In genomic region chr3:32817357-32818326, GRCm38 (mm10) we compare ENCODE assay signal across 7 mouse cellular contexts. TPM values are rescaled to one million over a fixed set of nuclear protein-coding genes. Genes with fewer than 3 reads are reported as not detected.
A peak's percentile ranks its signal among the peaks of the same experiment; 100 is the strongest.
DNase-seq lines count a peak whose midpoint lies in the region; ATAC-seq and TF ChIP-seq lines count a peak whose summit lies in the region.

Gene Usp13 (plus strand): TSS chr3:32817546.

- no peaks in the 10 kb centered on the region for H3K9me3 ChIP-seq in embryonic facial prominence, embryonic 13.5 days
- no peaks in the 10 kb centered on the region for H3K9me3 ChIP-seq in limb, embryonic 14.5 days (ENCODE audit: control insufficient read depth, low read length)
- H3K9me3 ChIP-seq in midbrain, postnatal 0 days (ENCODE audit: low read length), result no peaks in the 10 kb centered on the region

- H3K27ac ChIP-seq in embryonic facial prominence, embryonic 13.5 days, result peak within 1 kb of the TSS; percentile 95
- H3K27ac ChIP-seq in limb, embryonic 14.5 days (replicated peaks; ENCODE audit: low read depth, low read length), result peak within 1 kb of the TSS; percentile 87
- peak within 1 kb of the TSS; percentile 92 for H3K27ac ChIP-seq in midbrain, postnatal 0 days (ENCODE audit: low read depth, low read length)
- H3K27ac ChIP-seq in testis, adult 2 months (ENCODE audit: control insufficient read depth, insufficient read depth, low read depth, low read length), result no peak within 1 kb of the TSS

- TF ChIP-seq CTCF in brain, embryonic 14.5 days (IDR thresholded peaks at IDR 0.05; ENCODE audit: borderline replicate concordance, extremely low read depth, insufficient read depth, insufficient read length), result peak; percentile 27; the same call in 1 of the 2 replicates
- peak; percentile 48 for TF ChIP-seq CTCF in midbrain, postnatal 0 days (IDR thresholded peaks at IDR 0.05)
- no peak for TF ChIP-seq CTCF in testis, adult 2 months (IDR thresholded peaks at IDR 0.05; ENCODE audit: control insufficient read depth, insufficient read depth, insufficient replicate concordance, low read depth, low read length)

- no peaks in the 10 kb centered on the region for H3K27me3 ChIP-seq in embryonic facial prominence, embryonic 13.5 days
- no peaks in the 10 kb centered on the region for H3K27me3 ChIP-seq in limb, embryonic 14.5 days (ENCODE audit: control insufficient read depth, insufficient read depth, low read length)
- H3K27me3 ChIP-seq in midbrain, postnatal 0 days (ENCODE audit: insufficient read depth, low read length), result no peaks in the 10 kb centered on the region
- H3K27me3 ChIP-seq in testis, adult 2 months (ENCODE audit: control insufficient read depth, insufficient read depth, low read length), result no peaks in the 10 kb centered on the region

- no peaks in the 10 kb centered on the region for H3K36me3 ChIP-seq in embryonic facial prominence, embryonic 13.5 days
- no peaks in the 10 kb centered on the region for H3K36me3 ChIP-seq in limb, embryonic 14.5 days (ENCODE audit: control insufficient read depth, insufficient read depth, low read length)
- H3K36me3 ChIP-seq in midbrain, postnatal 0 days (ENCODE audit: insufficient read depth, low read length), result no peaks in the 10 kb centered on the region
- no peaks in the 10 kb centered on the region for H3K36me3 ChIP-seq in testis, adult 2 months (ENCODE audit: control insufficient read depth, insufficient read depth, low read length)

- H3K9ac ChIP-seq in embryonic facial prominence, embryonic 13.5 days, result peak within 1 kb of the TSS; percentile 87
- H3K9ac ChIP-seq in limb, embryonic 14.5 days (ENCODE audit: low read depth, low read length, severe bottlenecking), result peak within 1 kb of the TSS; percentile 88
- H3K9ac ChIP-seq in midbrain, postnatal 0 days (replicated peaks; ENCODE audit: low read length, poor library complexity, severe bottlenecking), result peak within 1 kb of the TSS; percentile 95

- DNase-seq in brain, embryonic 14.5 days (ENCODE audit: low read depth), result peak; percentile 83
- peak; percentile 55 for DNase-seq in heart, adult 8-10 months (ENCODE audit: low spot score)
- peak; percentile 9 for DNase-seq in kidney, adult 9 months
- DNase-seq in limb, embryonic 14.5 days (ENCODE audit: low spot score), result peak; percentile 52
- DNase-seq in midbrain, postnatal 0 days (ENCODE audit: low spot score), result peak; percentile 69

- peak within 1 kb of the TSS; percentile 75 for H3K4me3 ChIP-seq in embryonic facial prominence, embryonic 13.5 days
- peak within 1 kb of the TSS; percentile 76 for H3K4me3 ChIP-seq in limb, embryonic 14.5 days (replicated peaks; ENCODE audit: low read length)
- peak within 1 kb of the TSS; percentile 92 for H3K4me3 ChIP-seq in midbrain, postnatal 0 days (ENCODE audit: low read depth, low read length)
- peak within 1 kb of the TSS; percentile 64 for H3K4me3 ChIP-seq in testis, adult 2 months (ENCODE audit: control insufficient read depth, low read depth, low read length)

- H3K4me1 ChIP-seq in embryonic facial prominence, embryonic 13.5 days, result peaks cover 20% of the 10 kb centered on the region
- H3K4me1 ChIP-seq in limb, embryonic 14.5 days (ENCODE audit: control insufficient read depth, insufficient read depth, low read length), result peaks cover 10% of the 10 kb centered on the region
- 0 out of 2 replicates have a peak, but pooled peaks cover 3% of the 10 kb centered on the region for H3K4me1 ChIP-seq in midbrain, postnatal 0 days (ENCODE audit: insufficient read depth, low read length)
- peaks cover 10% of the 10 kb centered on the region for H3K4me1 ChIP-seq in testis, adult 2 months (ENCODE audit: control insufficient read depth, insufficient read depth, low read length)

- ATAC-seq in embryonic facial prominence, embryonic 13.5 days (ENCODE audit: insufficient number of reproducible peaks, insufficient read depth, low FRiP score, low TSS enrichment, low read depth), result peak; percentile 80
- peak; percentile 89 for ATAC-seq in limb, embryonic 14.5 days (ENCODE audit: low FRiP score, low read depth)
- ATAC-seq in midbrain, postnatal 0 days (ENCODE audit: low FRiP score), result peak; percentile 87

- peak; percentile 66 for TF ChIP-seq POLR2A in brain, embryonic 14.5 days (IDR thresholded peaks at IDR 0.05; ENCODE audit: borderline replicate concordance, extremely low read depth, insufficient read depth, insufficient read length, poor library complexity, severe bottlenecking)
- TF ChIP-seq POLR2A in limb, embryonic 14.5 days (IDR thresholded peaks at IDR 0.05; ENCODE audit: borderline replicate concordance, extremely low read depth, insufficient read depth, insufficient read length), result no peak
- no peak for TF ChIP-seq POLR2A in testis, adult 2 months (IDR thresholded peaks at IDR 0.05; ENCODE audit: control insufficient read depth, low read depth, low read length)

- peak within 1 kb of the TSS; percentile 81 for H3K4me2 ChIP-seq in embryonic facial prominence, embryonic 13.5 days
- peak within 1 kb of the TSS; percentile 88 for H3K4me2 ChIP-seq in limb, embryonic 14.5 days (replicated peaks; ENCODE audit: low read depth, low read length, severe bottlenecking)
- peak within 1 kb of the TSS; percentile 72 for H3K4me2 ChIP-seq in midbrain, postnatal 0 days (ENCODE audit: low read depth, low read length, poor library complexity, severe bottlenecking)

- under 1% methylated on average over 71 of the region's 84 CpGs for WGBS in embryonic facial prominence, embryonic 13.5 days
- under 1% methylated on average over 68 of the region's 84 CpGs for WGBS in limb, embryonic 14.5 days
- WGBS in midbrain, postnatal 0 days, result 1% methylated on average over 61 of the region's 84 CpGs

RNA-seq across cellular contexts. Expression of gene Usp13, which starts in this region (rescaled TPM):
- polyA plus RNA-seq in brain, embryonic 14.5 days (2012; rRNA removed), result 4.5 and 7.1 TPM in 2 replicates
- 5.9 and 6.6 TPM in 2 replicates for polyA plus RNA-seq in embryonic facial prominence, embryonic 13.5 days (2015; fragmentation: Nextera tagmentation; extraction: Ambion mirVana)
- total RNA-seq in heart, adult 8-10 months (2022), result 100 to 1,000 TPM; 207 to 235 (median 219) TPM
- 3.8 and 4.9 TPM in 2 replicates for polyA plus RNA-seq in limb, embryonic 14.5 days (2012; rRNA removed)
- 4.8 and 5.5 TPM in 2 replicates for polyA plus RNA-seq in limb, embryonic 14.5 days (2014; fragmentation: Nextera tagmentation; extraction: Ambion mirVana)
- 11.9 and 14.6 TPM in 2 replicates for total RNA-seq in midbrain, postnatal 0 days (2014; rRNA removed)
- 14.6 and 16.0 TPM in 2 replicates for polyA plus RNA-seq in midbrain, postnatal 0 days (2015; fragmentation: Nextera tagmentation; extraction: Ambion mirVana)
- polyA plus RNA-seq in testis, adult 2 months (2012; rRNA removed), result 0.11 and 0.14 TPM in 2 replicates

Comparison
In these comparisons a context has a peak if more than half of its experiments do, and no peak if none do; other contexts are left out.
1. RNA of gene Usp13 (total RNA-seq): 207 to 235 TPM in heart, adult 8-10 months; 11.9 to 14.6 TPM in midbrain, postnatal 0 days; every median in the first group is over 10 times any median in the second.
2. DNase-seq: peak in every context shown above with its lines; median percentile 83 in brain, embryonic 14.5 days; 69 in midbrain, postnatal 0 days; 55 in heart, adult 8-10 months; 52 in limb, embryonic 14.5 days; 9 in kidney, adult 9 months.
3. Peak in every context shown above with its lines, with median percentiles within 50 percentile points of each other: ATAC-seq, H3K4me2 ChIP-seq, H3K4me3 ChIP-seq and H3K9ac ChIP-seq.